Mouse (Mus musculus) embryonic facial prominence, embryonic 14.5 days (tissue): ENCODE results near the gene Gm17018. TPM values are rescaled to one million over a fixed set of nuclear protein-coding genes. Genes with fewer than 3 reads are reported as not detected.

Experiments used
- ATAC-seq: fragments of 200-750 bp; cut with Nextera tagmentation; 2 replicates; pipeline ENCODE4 v1.8.0; 2017; ENCODE audit warnings: low read depth, moderate number of reproducible peaks, moderate TSS enrichment
- DNase-seq: peaks from one replicate; pipeline ENCODE4 v3.0.0-alpha.2; 2015; ENCODE audit warnings: low spot score
- H3K27ac ChIP-seq: fragments of 300-500 bp; sonication (generic); replicated peaks from 2 replicates; pipeline ENCODE4 v1.5.1; 2014; ENCODE audit warnings: low read depth, mild to moderate bottlenecking, low read length, moderate library complexity
- H3K27me3 ChIP-seq: fragments of 300-500 bp; sonication (generic); replicated peaks from 2 replicates; pipeline ENCODE4 v1.6.1; 2014; ENCODE audit warnings: low read length; ENCODE audit not compliant: control insufficient read depth, insufficient read depth
- H3K36me3 ChIP-seq: fragments of 300-500 bp; sonication (generic); 2 replicates; pipeline ENCODE4 v1.6.1; 2014; ENCODE audit warnings: low read length, mixed read lengths; ENCODE audit not compliant: control insufficient read depth, insufficient read depth
- H3K4me1 ChIP-seq: fragments of 300-500 bp; sonication (generic); 2 replicates; pipeline ENCODE4 v1.6.1; 2014; ENCODE audit warnings: antibody characterized with exemption, low read length; ENCODE audit not compliant: control insufficient read depth, insufficient read depth
- H3K4me2 ChIP-seq: fragments of 300-500 bp; sonication (generic); 2 replicates; pipeline ENCODE4 v1.6.1; 2014; ENCODE audit warnings: low read depth, mild to moderate bottlenecking, low read length, moderate library complexity, mixed read lengths
- H3K4me3 ChIP-seq: fragments of 300-500 bp; sonication (generic); 2 replicates; pipeline ENCODE4 v1.5.1; 2014; ENCODE audit warnings: low read depth, mild to moderate bottlenecking, low read length
- H3K9ac ChIP-seq: fragments of 300-500 bp; sonication (generic); 2 replicates; pipeline ENCODE4 v1.6.1; 2014; ENCODE audit warnings: low read depth, mild to moderate bottlenecking, low read length, moderate library complexity, mixed read lengths
- H3K9me3 ChIP-seq: fragments of 300-500 bp; sonication (generic); 2 replicates; pipeline ENCODE4 v1.6.1; 2016; ENCODE audit warnings: low read length; ENCODE audit not compliant: control insufficient read depth
- WGBS: fragments of 180-500 bp; shearing (Covaris S2); extraction: QIAGEN DNeasy Blood & Tissue Kit; methylation state at CpG from one replicate; pipeline ENCODE4 v1.1.7; 2014; 5-methylcytosine and 5-hydroxymethylcytosine counted together
- polyA plus RNA-seq: library from polyadenylated mRNA; unstranded; fragments of >200 nt; fragmentation: Nextera tagmentation; extraction: Ambion mirVana; gene quantifications from 2 replicates; pipeline ENCODE4 v1.2.1, GENCODE M21; 2014

Gene Gm17018
- polyA plus RNA-seq = 40.9 and 44.8 TPM in 2 replicates

GRCm38 (mm10) chr19:45560153-45560890, at the start of gene Gm17018, which contains the start of gene Poll:
Gene Gm17018, plus strand, starts transcription at chr19:45560615.
Gene Poll, minus strand, starts transcription at chr19:45560531.
- under 1% methylated on average over 33 of the region's 35 CpGs for WGBS
- H3K27ac ChIP-seq = peak within 1 kb of the TSS; percentile 75
- DNase-seq (peak; percentile 92), ATAC-seq (peak; percentile 91)
- 0 out of 2 replicates have a peak, but pooled peaks cover 7% of the 10 kb centered on the region for H3K36me3 ChIP-seq
- no peaks in the 10 kb centered on the region for H3K27me3 ChIP-seq
- H3K4me1 ChIP-seq = peaks cover 5% of the 10 kb centered on the region; the same call in 1 of the 2 replicates
- peak within 1 kb of the TSS; percentile 85 for H3K9ac ChIP-seq
- peak within 1 kb of the TSS; percentile 73 for H3K4me3 ChIP-seq
- H3K4me2 ChIP-seq = peak within 1 kb of the TSS; percentile 96
- H3K9me3 ChIP-seq = no peaks in the 10 kb centered on the region

GRCm38 (mm10) chr19:45510680-45511079, 49.7 kb upstream of the Gm17018 start:
- WGBS = 79% methylated on average over 3 of the region's 3 CpGs
- peaks cover 39% of the 10 kb centered on the region for H3K36me3 ChIP-seq
- no peak overlapping the region for H3K9ac ChIP-seq
- DNase-seq = no peak
- no peaks in the 10 kb centered on the region for H3K9me3 ChIP-seq
- H3K27me3 ChIP-seq = no peaks in the 10 kb centered on the region
- no peaks in the 10 kb centered on the region for H3K4me1 ChIP-seq
- no peak overlapping the region for H3K4me2 ChIP-seq
- H3K27ac ChIP-seq = no peak overlapping the region
- no peak overlapping the region for H3K4me3 ChIP-seq
- ATAC-seq = no peak

- Histone ChIP-seq H3K27me3 (no peaks in the 10 kb centered on the region), H3K36me3 (peaks cover 46% of the 10 kb centered on the region), H3K4me3 (no peak overlapping the region), H3K4me1 (no peaks in the 10 kb centered on the region), H3K9ac (no peak overlapping the region), H3K27ac (no peak overlapping the region), H3K4me2 (no peak overlapping the region), H3K9me3 (no peaks in the 10 kb centered on the region)
- WGBS = 83% methylated on average over 4 of the region's 4 CpGs
- DNase-seq (no peak), ATAC-seq (no peak)
Observed at GRCm38 (mm10) chr19:45511406-45511805, 49.0 kb upstream of the Gm17018 start.

GRCm38 (mm10) chr19:45515341-45515740, 45.1 kb upstream of the Gm17018 start:
- H3K9me3 ChIP-seq = no peaks in the 10 kb centered on the region
- WGBS = 88% methylated on average over 2 of the region's 2 CpGs
- no peak overlapping the region for H3K4me2 ChIP-seq
- H3K27ac ChIP-seq = no peak overlapping the region
- no peaks in the 10 kb centered on the region for H3K27me3 ChIP-seq
- no peak for ATAC-seq
- H3K4me3 ChIP-seq = no peak overlapping the region
- DNase-seq = no peak
- no peaks in the 10 kb centered on the region for H3K4me1 ChIP-seq
- no peak overlapping the region for H3K9ac ChIP-seq
- peaks cover 67% of the 10 kb centered on the region for H3K36me3 ChIP-seq

- Histone ChIP-seq H3K4me1 (no peaks in the 10 kb centered on the region), H3K36me3 (peaks cover 70% of the 10 kb centered on the region), H3K4me3 (no peak overlapping the region), H3K27ac (no peak overlapping the region), H3K9me3 (no peaks in the 10 kb centered on the region), H3K9ac (no peak overlapping the region), H3K4me2 (no peak overlapping the region), H3K27me3 (no peaks in the 10 kb centered on the region)
- 94% methylated on average over 12 of the region's 12 CpGs for WGBS
- ATAC-seq (no peak), DNase-seq (no peak)
Observed at GRCm38 (mm10) chr19:45516264-45516663, 44.2 kb upstream of the Gm17018 start.

GRCm38 (mm10) chr19:45527382-45527781, 33.0 kb upstream of the Gm17018 start:
- Histone ChIP-seq H3K9me3 (no peaks in the 10 kb centered on the region), H3K4me2 (no peak overlapping the region), H3K9ac (no peak overlapping the region), H3K27me3 (no peaks in the 10 kb centered on the region), H3K4me1 (no peaks in the 10 kb centered on the region), H3K27ac (no peak overlapping the region), H3K4me3 (no peak overlapping the region), H3K36me3 (peaks cover 76% of the 10 kb centered on the region)
- ATAC-seq = no peak
- no peak for DNase-seq
- WGBS = 77% methylated on average over 7 of the region's 7 CpGs

- WGBS = 90% methylated on average over 10 of the region's 10 CpGs
- DNase-seq (no peak), ATAC-seq (no peak)
- no peaks in the 10 kb centered on the region for H3K9me3 ChIP-seq
- H3K4me1 ChIP-seq = no peaks in the 10 kb centered on the region
- H3K4me2 ChIP-seq = no peak overlapping the region
- H3K9ac ChIP-seq = no peak overlapping the region
- H3K27ac ChIP-seq = no peak overlapping the region
- peaks cover 70% of the 10 kb centered on the region for H3K36me3 ChIP-seq
- H3K4me3 ChIP-seq = no peak overlapping the region
- no peaks in the 10 kb centered on the region for H3K27me3 ChIP-seq
Observed at GRCm38 (mm10) chr19:45527931-45528534, 32.4 kb upstream of the Gm17018 start.

- 88% methylated on average over 5 of the region's 5 CpGs for WGBS
- no peak overlapping the region for H3K27ac ChIP-seq
Observed at GRCm38 (mm10) chr19:45529294-45529693, 31.1 kb upstream of the Gm17018 start.

More at GRCm38 (mm10) chr19:45529294-45529693, 31.1 kb upstream of the Gm17018 start:
- DNase-seq (no peak), ATAC-seq (no peak)
- Histone ChIP-seq H3K4me1 (no peaks in the 10 kb centered on the region), H3K9ac (no peak overlapping the region), H3K27me3 (no peaks in the 10 kb centered on the region), H3K4me3 (no peak overlapping the region), H3K36me3 (peaks cover 62% of the 10 kb centered on the region), H3K9me3 (no peaks in the 10 kb centered on the region), H3K4me2 (no peak overlapping the region)
